Mouse (Mus musculus) intestine, embryonic 16.5 days (tissue): Measurements from ENCODE around the gene Selenom. TPM values are rescaled to one million over a fixed set of nuclear protein-coding genes. Genes with fewer than 3 reads are reported as not detected.

Experiments
- ATAC-seq: fragments of 200-750 bp; cut with Nextera tagmentation; 2 replicates; pipeline ENCODE4 v1.8.0; 2017; ENCODE audit warnings: moderate TSS enrichment, moderate library complexity
- H3K27ac ChIP-seq: fragments of 300-500 bp; sonication (generic); 2 replicates; pipeline ENCODE4 v1.5.1; 2014; ENCODE audit warnings: mild to moderate bottlenecking, low read length
- H3K27me3 ChIP-seq: fragments of 300-500 bp; sonication (generic); replicated peaks from 2 replicates; pipeline ENCODE4 v1.6.1; 2014; ENCODE audit warnings: low read length, control low read depth, mixed read lengths; ENCODE audit not compliant: control insufficient read depth, insufficient read depth
- H3K36me3 ChIP-seq: fragments of 300-500 bp; sonication (generic); 2 replicates; pipeline ENCODE4 v1.6.1; 2014; ENCODE audit warnings: low read length, control low read depth; ENCODE audit not compliant: control insufficient read depth, insufficient read depth
- H3K4me1 ChIP-seq: fragments of 300-500 bp; sonication (generic); 2 replicates; pipeline ENCODE4 v1.6.1; 2014; ENCODE audit warnings: low read length, control low read depth, mixed read lengths; ENCODE audit not compliant: control insufficient read depth, insufficient read depth
- H3K4me2 ChIP-seq: fragments of 300-500 bp; sonication (generic); 2 replicates; pipeline ENCODE4 v1.6.1; 2014; ENCODE audit warnings: low read depth, low read length, control low read depth
- H3K4me3 ChIP-seq: fragments of 300-500 bp; sonication (generic); 2 replicates; pipeline ENCODE4 v1.5.1; 2014; ENCODE audit warnings: mild to moderate bottlenecking, low read length
- H3K9ac ChIP-seq: fragments of 300-500 bp; sonication (generic); 2 replicates; pipeline ENCODE4 v1.6.1; 2014; ENCODE audit warnings: low read depth, low read length
- H3K9me3 ChIP-seq: fragments of 300-500 bp; sonication (generic); 2 replicates; pipeline ENCODE4 v1.6.1; 2016; ENCODE audit warnings: low read length, control low read depth; ENCODE audit not compliant: control insufficient read depth
- WGBS: fragments of 180-500 bp; shearing (Covaris S2); extraction: QIAGEN DNeasy Blood & Tissue Kit; methylation state at CpG from one replicate; pipeline ENCODE4 v1.1.7; 2014; 5-methylcytosine and 5-hydroxymethylcytosine counted together
- polyA plus RNA-seq: library from polyadenylated mRNA; unstranded; fragments of >200 nt; fragmentation: Nextera tagmentation; extraction: Ambion mirVana; gene quantifications from 2 replicates; pipeline ENCODE4 v1.2.1, GENCODE M21; 2015

The Selenom gene
- polyA plus RNA-seq, 1 experiment from 2014 or later: 185 TPM

- 71% methylated on average over 4 of the region's 4 CpGs for WGBS
- H3K9ac ChIP-seq: no peak overlapping the region
- H3K27ac ChIP-seq: no peak overlapping the region
- no peak for ATAC-seq
- no peak overlapping the region for H3K4me3 ChIP-seq
- H3K9me3 ChIP-seq: no peaks in the 10 kb centered on the region
- H3K27me3 ChIP-seq: no peaks in the 10 kb centered on the region
- no peak overlapping the region for H3K4me2 ChIP-seq
- no peaks in the 10 kb centered on the region for H3K36me3 ChIP-seq
- no peaks in the 10 kb centered on the region; the same call in 1 of the 2 replicates for H3K4me1 ChIP-seq
Observed at GRCm38 (mm10) chr11:3492748-3493147, 21.7 kb upstream of the Selenom start.

- Histone ChIP-seq H3K36me3 (no peaks in the 10 kb centered on the region), H3K4me3 (no peak overlapping the region), H3K9me3 (no peaks in the 10 kb centered on the region), H3K4me1 (no peaks in the 10 kb centered on the region), H3K4me2 (no peak overlapping the region), H3K27ac (no peak overlapping the region), H3K27me3 (no peaks in the 10 kb centered on the region), H3K9ac (no peak overlapping the region)
- 84% methylated on average over 17 of the region's 17 CpGs for WGBS
- ATAC-seq: no peak
Observed at GRCm38 (mm10) chr11:3494857-3495256, 19.6 kb upstream of the Selenom start.

- no peak for ATAC-seq
- H3K4me3 ChIP-seq: no peak overlapping the region
- 93% methylated on average over 14 of the region's 14 CpGs for WGBS
- no peaks in the 10 kb centered on the region for H3K27me3 ChIP-seq
- no peaks in the 10 kb centered on the region for H3K4me1 ChIP-seq
- H3K27ac ChIP-seq: no peak overlapping the region
- H3K9me3 ChIP-seq: no peaks in the 10 kb centered on the region
- H3K4me2 ChIP-seq: no peak overlapping the region
- no peaks in the 10 kb centered on the region for H3K36me3 ChIP-seq
- no peak overlapping the region for H3K9ac ChIP-seq
Observed at GRCm38 (mm10) chr11:3495496-3495895, 19.0 kb upstream of the Selenom start.

- no peak overlapping the region for H3K9ac ChIP-seq
- 64% methylated on average over 5 of the region's 5 CpGs for WGBS
- no peaks in the 10 kb centered on the region for H3K27me3 ChIP-seq
- no peak overlapping the region for H3K27ac ChIP-seq
- ATAC-seq: peak; percentile 55; the same call in 1 of the 2 replicates
- H3K4me3 ChIP-seq: no peak overlapping the region
- H3K4me2 ChIP-seq: no peak overlapping the region
- H3K9me3 ChIP-seq: no peaks in the 10 kb centered on the region
- no peaks in the 10 kb centered on the region for H3K36me3 ChIP-seq
- no peaks in the 10 kb centered on the region for H3K4me1 ChIP-seq
Observed at GRCm38 (mm10) chr11:3496756-3497155, 17.7 kb upstream of the Selenom start.

- Histone ChIP-seq H3K9ac (no peak overlapping the region), H3K27ac (no peak overlapping the region), H3K27me3 (no peaks in the 10 kb centered on the region), H3K9me3 (no peaks in the 10 kb centered on the region), H3K4me3 (no peak overlapping the region), H3K4me2 (no peak overlapping the region), H3K36me3 (no peaks in the 10 kb centered on the region), H3K4me1 (no peaks in the 10 kb centered on the region)
- 97% methylated on average over 1 of the region's 1 CpGs for WGBS
- no peak for ATAC-seq
Observed at GRCm38 (mm10) chr11:3497296-3497695, 17.2 kb upstream of the Selenom start.

- H3K27me3 ChIP-seq: no peaks in the 10 kb centered on the region
- WGBS: 78% methylated on average over 17 of the region's 17 CpGs
- no peak overlapping the region for H3K27ac ChIP-seq
- H3K9ac ChIP-seq: no peak overlapping the region
- no peak overlapping the region for H3K4me3 ChIP-seq
- ATAC-seq: no peak
- peaks cover 9% of the 10 kb centered on the region; the same call in 1 of the 2 replicates for H3K4me1 ChIP-seq
- no peak overlapping the region for H3K4me2 ChIP-seq
- H3K9me3 ChIP-seq: no peaks in the 10 kb centered on the region
- no peaks in the 10 kb centered on the region for H3K36me3 ChIP-seq
Observed at GRCm38 (mm10) chr11:3502057-3502456, 12.4 kb upstream of the Selenom start.

DNA sequence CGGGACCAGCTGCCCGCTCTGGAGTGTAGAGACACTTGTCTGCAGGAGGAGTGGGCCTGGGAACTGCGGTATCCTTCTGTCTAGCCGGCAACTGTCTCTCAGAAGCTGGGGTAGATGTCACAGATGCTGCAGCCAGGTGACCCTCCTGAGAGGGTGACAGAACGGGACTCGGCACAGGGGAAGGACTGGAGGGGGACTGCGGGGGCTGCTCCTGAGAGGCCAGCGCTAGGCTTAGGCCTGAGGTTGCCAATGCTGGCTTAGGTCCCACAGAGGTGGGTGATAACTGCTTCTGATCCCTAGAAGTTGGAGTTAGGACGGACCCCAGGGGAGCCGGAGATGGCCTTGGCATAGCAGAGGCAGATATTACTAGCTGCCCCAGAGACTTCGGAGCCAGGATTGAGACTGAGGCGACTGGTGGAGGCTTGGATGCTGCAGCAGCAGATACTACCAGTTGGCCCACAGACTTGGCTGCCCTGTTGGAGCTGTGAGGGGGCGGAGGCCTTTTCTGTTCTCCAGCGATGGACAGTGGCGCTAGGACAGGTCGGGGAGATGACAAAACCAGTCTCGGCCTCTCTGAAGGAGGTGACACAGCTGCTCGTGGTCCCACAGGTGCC is 11.9 kb upstream of the Selenom start:
- Histone ChIP-seq H3K4me3 (no peak overlapping the region), H3K27ac (no peak overlapping the region), H3K4me1 (peaks cover 9% of the 10 kb centered on the region; the same call in 1 of the 2 replicates), H3K27me3 (no peaks in the 10 kb centered on the region), H3K9me3 (no peaks in the 10 kb centered on the region), H3K4me2 (no peak overlapping the region), H3K36me3 (no peaks in the 10 kb centered on the region), H3K9ac (no peak overlapping the region)
- 81% methylated on average over 18 of the region's 18 CpGs for whole genome bisulfite sequencing
- ATAC-seq: no peak

- no peaks in the 10 kb centered on the region for H3K27me3 ChIP-seq
- no peaks in the 10 kb centered on the region for H3K9me3 ChIP-seq
- H3K27ac ChIP-seq: no peak overlapping the region
- peaks cover 13% of the 10 kb centered on the region; the same call in 1 of the 2 replicates for H3K4me1 ChIP-seq
- peak overlapping the region; percentile 69 for H3K9ac ChIP-seq
- WGBS: 55% methylated on average over 11 of the region's 11 CpGs
- no peaks in the 10 kb centered on the region for H3K36me3 ChIP-seq
- peak overlapping the region; percentile 51 for H3K4me2 ChIP-seq
- ATAC-seq: peak; percentile 34
- H3K4me3 ChIP-seq: peak overlapping the region; percentile 50
Observed at GRCm38 (mm10) chr11:3503755-3504693, 10.5 kb upstream of the Selenom start.

- Histone ChIP-seq H3K4me1 (peaks cover 22% of the 10 kb centered on the region), H3K36me3 (no peaks in the 10 kb centered on the region), H3K9me3 (no peaks in the 10 kb centered on the region), H3K27me3 (no peaks in the 10 kb centered on the region), H3K27ac (no peak overlapping the region), H3K4me3 (no peak overlapping the region), H3K9ac (peak overlapping the region; percentile 49; the same call in 1 of the 2 replicates), H3K4me2 (no peak overlapping the region)
- WGBS: 24% methylated on average over 7 of the region's 7 CpGs
- ATAC-seq: no peak
Observed at GRCm38 (mm10) chr11:3508226-3508625, 6.3 kb upstream of the Selenom start.
